Mouse (Mus musculus): ENCODE measurements around the gene Masp1.

GRCm38 (mm10) chr16:23505904-23506687, 14.5 kb downstream of the Masp1 start:
- peak; percentile 53; the same call in 1 of the 2 replicates for TF ChIP-seq ETS1 (conservative IDR thresholded peaks at IDR 0.05; ENCODE audit: low read depth, low read length)
- TF ChIP-seq NRF1 (IDR thresholded peaks at IDR 0.05; ENCODE audit: low read depth, low read length), result no peak
- no peak for TF ChIP-seq NELFE (IDR thresholded peaks at IDR 0.05; ENCODE audit: low read depth, low read length)
- TF ChIP-seq CTCF (conservative IDR thresholded peaks at IDR 0.05 in 1 of 2, IDR thresholded peaks at IDR 0.05 in 1 of 2; ENCODE audit: low read depth in 2 of 2, low read length in 2 of 2), result no peak
